Mouse (Mus musculus) heart, postnatal 36 days (tissue): ENCODE measurements around the gene Foxo3. TPM values are rescaled to one million over a fixed set of nuclear protein-coding genes. Genes with fewer than 3 reads are reported as not detected.

ENCODE experiments used
- DNase-seq, 2 experiments: peaks; one replicate each; pipeline ENCODE4 v3.0.0; 2021 to 2022
- intact Hi-C: fragments of 180-260 bp; cut with DNase I; formaldehyde crosslinking; loops from one replicate; pipeline ENCODE4 v1.15.1; 2025
- total RNA-seq, 2 experiments: library from RNA; stranded (reverse); gene quantifications; 2 replicates each; pipeline ENCODE4 v1.2.3; 2021

The Foxo3 gene
- total RNA-seq, 2 experiments from 2014 or later, result 86.1 to 111 TPM

DNA sequence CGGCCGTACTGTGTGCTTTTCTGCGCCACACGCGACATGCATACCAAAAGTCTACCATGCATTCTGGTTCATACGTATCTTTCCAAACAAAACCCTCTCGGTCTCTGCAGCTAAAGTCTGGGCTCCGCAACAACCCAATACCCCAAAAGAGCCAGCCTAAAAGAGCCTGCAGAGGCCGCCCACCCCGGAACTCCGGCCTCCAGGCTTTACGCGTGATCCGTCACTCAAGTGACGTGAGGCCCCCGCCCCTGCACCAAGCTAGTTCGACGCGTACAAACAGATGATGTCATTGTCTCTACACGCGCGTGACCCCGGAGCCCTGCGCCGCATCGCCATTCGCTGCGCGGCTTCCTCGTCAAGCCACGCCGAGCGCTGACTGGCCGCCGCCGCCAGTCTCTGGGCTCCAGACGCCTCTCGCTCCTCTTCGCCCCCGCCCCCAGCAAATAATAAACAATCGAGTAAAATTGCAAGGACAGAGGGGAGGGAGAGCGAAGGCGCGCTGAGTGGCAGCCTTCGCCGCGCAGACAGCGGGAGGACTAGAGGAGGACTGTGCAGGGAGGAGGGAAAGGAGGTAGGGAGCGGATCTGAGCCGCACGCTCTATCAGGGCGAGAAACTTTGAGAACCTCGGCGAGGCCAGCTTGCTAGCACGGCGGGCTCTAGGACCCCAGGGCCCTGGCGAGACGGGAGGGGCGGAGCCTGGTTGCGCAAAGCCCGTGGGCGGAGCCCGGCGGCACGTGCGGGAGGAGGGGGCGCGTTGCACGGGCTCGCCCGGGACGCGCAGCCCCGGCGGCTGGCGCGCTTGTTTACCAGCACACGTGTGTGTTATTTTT is 1.1 kb upstream of the Foxo3 start:
- intact Hi-C loops, result loop anchor here (2.0 to 5.0 kb wide), 5 partner anchors 185 to 465 kb away; no protein-coding TSS in a partner anchor
- peak; percentile 97 to 99 for DNase-seq

DNA sequence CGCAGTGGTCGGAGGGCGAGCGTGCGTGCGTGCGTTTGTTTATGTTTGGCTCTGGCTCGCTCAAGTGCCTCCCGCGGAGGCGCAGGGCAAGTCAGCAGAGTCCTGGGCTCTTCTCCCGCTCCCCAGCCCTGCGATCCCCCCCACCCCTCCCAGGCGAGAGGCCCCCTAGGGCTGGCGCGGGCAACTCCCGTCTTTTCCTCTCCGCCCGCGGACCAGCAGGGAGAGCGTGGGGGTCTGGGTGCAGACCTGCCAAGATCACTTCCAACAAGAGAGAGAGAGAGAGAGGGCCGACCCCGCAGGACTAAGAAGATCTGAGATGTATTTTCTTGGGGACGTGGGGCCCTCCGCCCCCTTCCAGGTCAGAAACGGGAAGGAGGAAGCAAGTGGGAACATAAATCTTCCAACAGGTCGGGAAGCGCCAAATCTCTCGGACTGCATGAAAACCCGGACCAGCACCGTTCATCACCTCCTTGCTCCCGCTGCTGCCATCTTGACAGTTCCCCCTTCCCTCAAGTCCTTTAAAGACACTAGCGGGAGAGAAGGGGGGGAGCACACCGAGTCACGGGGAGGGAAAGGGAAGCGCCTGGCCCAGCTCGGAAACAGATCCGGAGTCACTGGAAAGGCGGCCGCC is 569 bp downstream of the Foxo3 start:
- intact Hi-C loops, result loop anchor here (2.0 to 5.0 kb wide), 7 partner anchors 25 to 464 kb away; no protein-coding TSS in a partner anchor
- DNase-seq, result no peak

DNA sequence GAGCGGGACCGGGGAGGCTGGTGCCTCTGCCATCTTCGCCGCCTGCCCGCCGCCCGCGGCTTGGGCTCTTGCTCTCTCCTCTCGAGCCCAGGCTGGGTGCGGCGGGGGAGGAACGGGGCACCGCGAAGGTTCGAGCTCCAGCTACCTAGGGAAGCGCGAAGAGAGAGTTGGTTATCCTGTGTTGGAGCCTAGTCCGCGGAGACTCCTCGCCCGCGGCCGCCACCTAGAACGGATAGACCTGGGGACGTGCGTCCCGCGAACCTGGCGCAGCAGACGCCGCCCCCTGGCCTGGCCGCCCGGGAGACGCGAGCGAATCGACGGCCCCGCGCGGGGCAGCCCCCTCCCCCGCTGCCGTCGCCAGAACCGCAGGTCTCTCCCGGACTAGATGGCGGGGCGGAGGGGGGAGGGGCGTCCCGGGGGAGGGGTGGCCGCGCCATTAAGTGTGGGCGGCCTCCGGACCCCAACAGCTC is 1.1 kb downstream of the Foxo3 start:
- intact Hi-C loops, result loop anchor here (2.0 to 5.0 kb wide), 6 partner anchors 25 to 463 kb away; no protein-coding TSS in a partner anchor
- DNase-seq, result peak in 1 of 2 experiments; percentile 56

DNA sequence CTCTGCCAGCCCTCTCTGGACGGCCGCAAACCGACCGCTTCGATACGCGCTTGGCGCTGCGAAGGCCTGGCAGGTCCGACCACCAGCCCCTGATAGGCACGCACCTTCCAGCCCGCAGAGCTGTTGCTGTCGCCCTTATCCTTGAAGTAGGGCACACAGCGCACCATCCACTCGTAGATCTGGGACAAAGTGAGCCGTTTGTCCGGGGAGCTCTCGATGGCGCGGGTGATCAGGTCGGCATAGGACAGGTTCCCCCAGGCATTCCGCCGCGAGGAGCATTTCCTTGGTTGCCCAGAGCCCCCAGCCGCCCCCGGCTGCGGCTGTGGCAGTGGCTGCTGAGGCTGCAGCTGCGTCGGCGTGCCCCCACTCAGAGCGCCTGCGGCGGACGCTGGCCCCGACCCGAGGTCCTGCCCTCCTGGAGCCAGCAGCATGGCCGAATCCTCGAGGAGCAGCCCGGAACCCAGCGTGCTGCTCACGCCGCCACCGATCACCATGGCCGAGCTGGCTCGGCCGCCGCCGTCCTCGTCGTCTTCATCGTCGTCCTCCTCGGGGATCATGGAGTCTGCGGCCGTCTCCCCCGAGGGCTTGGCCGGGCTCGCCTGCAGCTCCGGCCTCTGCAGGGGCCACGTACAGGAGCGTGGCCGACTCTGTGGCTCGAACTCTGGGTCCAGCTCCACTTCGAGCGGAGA is 1.7 kb downstream of the Foxo3 start:
- intact Hi-C loops, result loop anchor here (2.0 to 5.0 kb wide), 8 partner anchors 24 to 463 kb away; no protein-coding TSS in a partner anchor
- peak in 1 of 2 experiments; percentile 70 for DNase-seq

DNA sequence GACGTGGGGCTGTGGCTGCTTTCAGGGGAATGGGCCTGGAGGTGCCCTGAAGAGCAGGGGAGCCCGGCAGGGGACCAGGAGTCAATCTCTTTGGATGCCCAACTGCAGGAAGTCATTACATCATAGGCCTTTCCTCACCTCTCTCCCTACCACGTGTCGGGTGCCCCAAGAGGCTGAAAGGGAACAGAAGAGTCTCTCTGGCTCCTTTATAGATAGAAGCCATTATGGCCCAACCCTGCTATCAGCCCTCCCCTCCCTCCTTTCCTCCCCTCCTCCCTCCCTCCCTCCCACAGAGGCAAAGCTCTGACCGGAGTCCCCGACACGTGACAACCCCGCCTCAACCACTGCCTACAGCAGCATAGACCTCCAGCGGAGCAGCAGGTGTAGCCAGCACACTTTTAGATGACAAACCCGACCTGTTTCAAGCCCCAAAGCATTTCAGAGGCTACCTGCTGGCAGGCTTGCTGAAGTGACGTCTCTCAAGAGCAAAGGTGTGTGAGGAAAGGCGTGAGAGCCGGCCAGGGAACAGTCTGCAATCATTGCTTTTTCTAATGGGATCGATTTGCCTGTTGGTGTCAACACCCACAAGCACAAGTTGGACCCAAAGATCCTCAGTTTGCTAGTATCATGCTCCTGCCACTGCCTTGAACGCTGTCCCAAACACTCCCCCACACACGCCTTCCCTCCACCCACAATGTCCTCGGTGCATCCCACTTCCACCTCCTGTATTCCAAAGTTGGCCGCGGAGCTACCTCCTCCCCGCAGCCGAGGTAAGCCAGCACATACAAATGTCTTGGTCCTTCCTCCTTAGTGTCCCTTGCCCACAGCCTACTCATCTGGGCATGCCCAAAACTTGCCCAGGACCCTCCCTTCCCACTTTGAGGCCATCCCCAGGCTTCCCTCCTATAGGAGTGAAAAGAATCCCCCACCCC is 2.5 kb downstream of the Foxo3 start:
- intact Hi-C loops, result loop anchor here (2.0 to 5.0 kb wide), 4 partner anchors 23 to 382 kb away; no protein-coding TSS in a partner anchor
- DNase-seq, result peak; percentile 58 to 59

DNA sequence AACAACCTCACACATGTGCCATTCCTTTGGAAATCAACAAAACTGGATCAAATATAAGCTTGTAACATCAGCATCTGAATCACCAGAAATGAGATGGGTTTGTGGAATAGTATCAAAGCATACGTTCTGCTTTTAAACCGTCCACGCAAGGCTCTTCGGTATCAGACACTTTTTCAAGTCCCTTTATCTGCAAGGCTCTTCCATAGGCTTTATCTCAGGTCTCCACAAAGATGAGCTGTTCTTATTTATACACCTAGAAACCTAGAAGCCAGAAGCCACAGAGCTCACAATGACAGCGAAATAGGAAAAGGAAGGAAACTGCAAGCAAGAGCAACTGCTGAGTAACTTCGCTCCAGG is 3.2 kb downstream of the Foxo3 start:
- intact Hi-C loops, result loop anchor here (5.0 kb wide), 2 partner anchors 76 to 381 kb away; no protein-coding TSS in a partner anchor
- no peak for DNase-seq

DNA sequence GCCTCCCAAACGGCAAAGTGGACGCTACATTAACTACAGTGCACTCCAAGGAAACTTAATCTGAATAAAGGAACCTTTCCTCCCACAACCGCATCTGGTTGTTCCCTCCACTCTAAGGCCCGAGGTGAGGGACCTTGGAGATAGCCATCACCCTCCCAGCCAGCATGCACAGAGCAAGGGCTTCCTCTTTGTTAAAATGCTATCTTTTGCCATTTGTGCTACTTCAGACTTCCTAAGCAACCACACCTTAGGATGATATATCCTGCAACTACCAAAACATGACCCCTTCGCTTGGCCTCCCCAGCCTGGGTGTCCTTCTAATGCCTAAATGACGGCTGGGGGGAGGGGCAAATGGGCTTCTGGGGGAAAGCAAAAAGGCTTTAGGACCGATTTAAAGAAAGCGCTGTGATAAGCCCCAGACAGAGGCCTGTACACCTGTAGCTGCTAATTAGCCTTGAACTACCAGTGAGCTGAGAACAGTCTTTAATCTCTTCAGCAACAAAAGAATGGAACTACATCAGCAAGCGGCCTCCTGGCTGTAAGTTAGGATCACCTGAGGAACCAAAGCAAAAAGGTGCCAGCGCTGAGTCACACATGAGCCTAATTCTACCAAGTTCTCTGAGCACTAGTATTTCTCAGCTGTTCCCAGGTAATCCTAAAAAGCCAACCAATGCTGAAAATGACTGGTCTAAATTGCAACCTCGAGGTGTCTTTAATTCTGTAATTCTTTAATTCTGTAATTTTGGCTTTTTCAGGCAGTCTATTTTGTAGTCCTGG is 4.9 kb downstream of the Foxo3 start:
- intact Hi-C loops, result loop anchor here (5.0 kb wide), 2 partner anchors 74 to 379 kb away; no protein-coding TSS in a partner anchor
- DNase-seq, result no peak

DNA sequence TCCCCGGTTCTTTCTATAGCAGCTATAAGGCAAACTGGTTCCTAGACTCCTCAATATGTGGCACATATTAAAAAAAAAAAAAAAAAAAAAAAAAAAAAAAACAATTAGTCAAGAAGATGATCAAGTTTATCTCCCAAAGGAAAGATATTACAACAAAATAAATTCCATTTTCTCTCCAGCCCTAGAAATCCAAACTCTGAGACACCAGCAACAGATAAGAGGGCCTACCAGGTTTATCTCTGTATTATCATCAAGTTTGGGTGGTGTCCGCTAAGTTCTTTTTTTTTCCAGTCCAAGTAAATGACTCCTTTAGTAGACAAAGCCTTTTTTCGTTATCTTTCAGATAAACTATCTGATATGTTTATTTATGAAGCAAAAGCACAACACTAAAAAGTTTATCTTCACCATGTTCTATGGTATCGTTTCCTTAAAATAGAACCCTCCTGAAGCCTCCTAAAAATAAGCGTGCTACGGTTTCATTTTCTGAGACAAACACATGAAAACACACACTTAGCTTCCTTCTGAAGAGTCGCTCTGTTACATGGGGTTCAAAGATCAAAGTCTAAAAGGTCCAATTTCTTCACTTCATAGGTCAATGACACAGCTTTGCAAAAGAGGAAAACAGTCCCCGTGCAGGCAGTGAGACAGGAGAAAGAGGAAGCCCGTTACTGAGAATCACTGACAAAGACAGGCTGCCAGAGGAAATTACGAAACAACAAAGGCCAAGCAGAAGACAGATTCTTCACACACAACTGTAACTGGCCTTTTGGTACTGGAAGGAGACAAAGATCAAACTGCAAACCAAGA is 6.1 kb downstream of the Foxo3 start:
- intact Hi-C loops, result loop anchor here (5.0 kb wide), 2 partner anchors 73 to 378 kb away; no protein-coding TSS in a partner anchor
- peak in 1 of 2 experiments; percentile 37 for DNase-seq

DNA sequence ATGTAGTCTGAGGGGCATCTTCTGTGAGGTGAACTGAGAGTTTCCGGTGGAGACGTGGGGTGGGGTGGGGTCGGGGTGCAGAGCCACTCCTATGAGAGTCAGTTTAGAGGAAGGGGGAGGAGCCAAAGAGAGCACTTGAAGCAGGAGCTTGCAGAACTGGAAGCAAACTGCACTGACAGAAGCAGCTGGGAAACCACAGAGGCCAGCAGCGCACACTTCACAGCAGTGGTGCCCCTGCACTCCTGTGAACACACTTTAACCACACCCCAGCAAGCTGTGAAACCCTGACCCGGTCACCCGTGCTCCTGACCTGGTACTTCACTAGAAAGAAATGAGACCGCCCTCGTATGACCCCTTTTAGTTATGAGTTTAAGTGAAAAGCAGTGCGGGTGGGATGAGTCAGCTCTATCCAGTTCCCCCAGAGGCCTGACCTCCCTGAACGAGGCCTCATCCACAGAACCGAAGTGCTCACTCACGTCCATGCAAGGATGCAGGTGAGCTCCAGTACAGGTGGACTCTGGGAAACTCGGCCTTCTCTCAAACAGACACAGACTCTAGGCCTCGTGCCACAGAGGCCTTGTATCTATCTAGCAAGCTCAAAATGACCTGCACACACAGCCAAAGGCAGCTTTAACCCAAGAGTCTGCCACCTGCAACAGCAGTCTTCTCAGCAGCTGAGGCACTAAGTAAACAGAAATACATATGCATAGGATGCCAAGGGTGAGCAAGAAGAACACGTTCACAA is 7.1 kb downstream of the Foxo3 start:
- DNase-seq, result peak in 1 of 2 experiments; percentile 25
- intact Hi-C loops, result loop anchor here (5.0 kb wide), 2 partner anchors 72 to 377 kb away; no protein-coding TSS in a partner anchor

DNA sequence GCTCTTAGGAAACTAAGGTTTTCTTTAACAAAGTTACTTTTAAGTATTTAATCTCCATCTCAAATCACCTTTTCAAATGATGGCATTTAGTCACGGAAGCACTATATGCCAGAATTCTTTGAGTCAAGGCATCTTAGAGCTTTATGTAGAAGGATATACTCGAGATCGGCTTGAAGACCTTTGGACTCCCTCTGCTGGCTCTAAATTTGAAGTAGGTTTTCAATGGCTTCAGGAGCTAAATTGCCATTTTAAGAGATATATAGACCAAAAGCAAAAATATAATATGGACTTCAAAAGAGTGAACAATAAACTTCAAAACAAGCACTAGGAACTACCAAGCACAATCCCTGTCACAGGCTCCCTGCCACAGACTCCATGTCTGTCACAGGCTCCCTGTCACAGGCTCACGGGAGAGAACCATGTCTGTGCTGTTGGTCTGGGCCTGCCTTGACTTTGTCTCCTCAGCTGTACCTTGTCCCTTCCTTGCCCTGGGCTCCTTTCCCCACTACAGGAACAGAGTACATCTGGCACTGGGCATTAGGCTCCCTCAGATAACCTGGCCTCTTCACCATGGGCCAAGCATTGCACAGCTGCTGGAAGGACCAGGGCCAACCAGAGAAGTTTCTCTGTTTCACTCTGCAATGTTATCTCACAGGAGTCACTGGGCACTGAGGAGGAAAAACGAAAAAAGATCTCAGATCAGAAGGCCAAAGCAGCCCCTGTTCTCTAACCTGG is 8.6 kb downstream of the Foxo3 start:
- intact Hi-C loops, result no loop called here
- peak in 1 of 2 experiments; percentile 37 for DNase-seq

DNA sequence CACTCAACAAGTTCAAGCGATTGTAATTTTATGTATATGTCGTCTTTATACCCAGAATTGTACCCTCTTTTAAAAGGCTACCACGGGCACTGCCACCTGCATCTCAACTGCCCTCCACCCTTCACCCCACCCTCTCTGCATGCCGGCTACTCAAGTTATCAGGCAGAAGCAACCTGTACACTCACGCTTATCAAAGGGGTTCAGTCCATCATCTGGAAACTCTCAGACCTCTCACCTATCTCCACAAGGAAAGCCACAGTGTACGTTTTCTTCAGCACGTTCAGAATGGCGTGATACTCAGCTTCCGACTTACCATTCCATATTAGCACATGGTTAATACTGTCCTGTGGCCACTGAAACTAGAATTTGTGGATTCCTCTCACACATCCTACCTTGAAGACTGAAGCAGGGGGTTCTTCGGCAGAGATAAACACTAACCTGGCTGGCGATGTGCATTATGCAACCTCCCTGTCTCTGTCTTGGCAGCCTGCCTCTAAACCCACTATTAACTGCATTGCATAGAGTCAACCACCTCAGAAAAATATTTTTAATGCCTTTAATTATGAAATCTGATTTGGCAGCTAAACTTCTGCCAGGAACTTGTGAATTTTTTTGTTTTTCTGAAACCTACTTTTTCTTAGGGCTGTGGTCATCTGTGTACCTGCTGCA is 11.4 kb downstream of the Foxo3 start:
- intact Hi-C loops, result no loop called here

DNA sequence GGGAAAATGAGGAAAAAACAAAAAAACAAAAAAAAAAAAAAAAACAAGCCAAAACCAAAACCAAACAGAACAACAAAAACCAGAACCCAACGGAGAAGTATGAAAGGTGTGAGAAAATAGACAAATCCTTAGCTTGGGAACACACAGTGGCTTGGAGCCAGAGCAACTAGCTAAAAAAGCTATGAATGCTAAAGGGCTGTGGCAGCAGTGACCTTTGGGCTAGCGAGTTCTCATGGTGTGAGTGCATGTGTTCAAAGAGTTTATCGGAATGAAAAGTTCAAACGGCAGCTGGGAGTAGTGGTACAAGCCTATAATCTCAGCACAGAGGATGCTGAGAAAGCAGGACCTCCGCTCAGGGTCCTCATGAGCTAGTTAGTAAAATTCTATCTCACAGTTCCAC is 12.4 kb downstream of the Foxo3 start:
- DNase-seq, result peak in 1 of 2 experiments; percentile 19

More for the DNA sequence above, 11.4 kb downstream of the Foxo3 start:
- DNase-seq, result peak in 1 of 2 experiments; percentile 16

DNA sequence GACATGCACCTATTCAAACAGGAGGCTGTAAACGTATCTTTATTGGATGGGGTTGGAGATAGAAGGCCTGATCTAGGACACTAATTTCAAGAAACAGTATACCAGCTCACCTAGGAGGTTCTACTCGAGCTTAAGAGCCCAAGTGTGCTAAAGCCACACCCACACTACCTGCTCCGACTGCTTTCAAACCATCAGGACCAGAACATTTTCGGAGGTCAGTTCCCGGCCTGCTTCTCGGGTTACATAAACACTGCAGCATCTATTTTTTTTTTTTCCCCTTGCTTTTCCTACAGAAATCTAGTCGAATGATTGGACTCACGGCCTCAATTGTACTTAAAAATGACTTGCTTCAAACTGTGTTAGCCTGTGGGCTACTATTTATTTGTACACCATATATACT is 12.9 kb downstream of the Foxo3 start:
- intact Hi-C loops, result no loop called here
- no peak for DNase-seq

More for the DNA sequence above, 12.4 kb downstream of the Foxo3 start:
- intact Hi-C loops, result no loop called here

DNA sequence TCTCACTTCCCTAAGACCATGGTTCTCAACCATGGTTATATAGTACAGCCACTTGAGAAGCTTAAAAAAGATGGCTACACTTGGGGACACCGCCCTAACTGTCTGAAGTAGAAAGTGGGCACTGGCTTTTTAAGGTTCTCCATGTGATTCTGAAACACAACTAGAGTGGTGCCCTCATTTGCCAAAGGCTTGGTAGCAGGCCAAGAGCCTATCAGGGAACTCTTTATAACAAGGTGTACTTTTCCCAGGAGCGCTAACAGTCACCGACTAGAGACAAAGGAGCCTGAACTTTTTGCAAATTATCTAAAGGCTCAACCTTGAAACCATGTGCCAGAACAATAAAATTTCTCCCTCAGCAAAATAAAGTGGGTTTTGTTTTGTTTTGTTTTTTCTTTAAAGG is 14.5 kb downstream of the Foxo3 start:
- intact Hi-C loops, result no loop called here
- no peak for DNase-seq

DNA sequence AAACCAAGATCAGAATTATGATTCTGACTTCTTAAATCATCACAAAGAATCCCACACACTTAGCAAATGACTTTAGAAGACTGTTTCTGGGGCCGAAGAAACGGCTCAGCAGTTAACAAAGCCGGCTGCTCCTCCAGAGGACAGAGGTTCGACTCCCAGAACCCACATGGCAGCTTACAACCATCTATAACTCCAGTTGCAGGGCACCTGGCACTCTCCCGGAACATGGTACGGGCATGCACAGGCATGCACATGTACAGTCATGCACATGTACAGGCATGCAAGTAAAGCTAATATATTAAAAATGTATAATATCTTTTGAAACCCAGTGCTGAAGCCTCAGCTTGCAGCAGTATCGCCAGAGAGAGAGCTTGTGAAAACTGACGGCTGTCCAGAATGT is 15.5 kb downstream of the Foxo3 start:
- intact Hi-C loops, result no loop called here

DNA sequence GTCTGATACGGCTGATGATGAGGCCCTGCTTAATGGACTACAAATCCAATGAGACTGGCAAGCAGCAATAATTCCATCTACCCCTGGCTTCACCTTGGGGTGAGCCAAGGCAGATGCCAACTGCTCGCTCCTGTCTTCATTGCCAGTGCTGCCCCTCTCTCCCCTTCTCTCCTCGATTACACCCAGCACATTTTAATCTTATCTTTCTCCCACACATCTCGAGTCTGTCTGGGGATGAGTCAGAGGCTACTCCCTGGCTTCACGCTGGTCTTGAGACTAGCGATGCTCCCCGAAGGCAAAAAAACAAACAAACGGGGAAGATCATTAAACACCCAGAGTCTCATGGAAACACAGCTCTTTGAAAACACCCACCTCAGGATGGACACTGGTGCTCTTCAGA is 16.0 kb downstream of the Foxo3 start:
- intact Hi-C loops, result no loop called here
- no peak for DNase-seq

More for the DNA sequence above, 15.5 kb downstream of the Foxo3 start:
- no peak for DNase-seq
